Mouse (Mus musculus) neural tube, postnatal 0 days (tissue): ENCODE results near the gene Epb41l3. TPM values are rescaled to one million over a fixed set of nuclear protein-coding genes. Genes with fewer than 3 reads are reported as not detected.

ENCODE experiments used
- polyA plus RNA-seq: library from polyadenylated mRNA; unstranded; fragments of >200 nt; fragmentation: Nextera tagmentation; extraction: Ambion mirVana; gene quantifications from 2 replicates; pipeline ENCODE4 v1.2.1, GENCODE M21; 2015

Epb41l3 gene
- polyA plus RNA-seq = 145 and 152 TPM in 2 replicates

GRCm38 (mm10) chr17:69075501-69076237 is at the start of gene Epb41l3:
Gene Epb41l3 (plus strand): TSS chr17:69075683.

Other genes starting within 250 kb of the Epb41l3 start
- 3.5 and 4.1 TPM in 2 replicates for gene Tmem200c, start 249.1 kb upstream of the Epb41l3 start, polyA plus RNA-seq